Mouse (Mus musculus): ENCODE data around the gene Memo1. TPM values are rescaled to one million over a fixed set of nuclear protein-coding genes. Genes with fewer than 3 reads are reported as not detected.
"Not testable (repeated sequence)": the region's sequence is repeated elsewhere in the genome, so short reads cannot be mapped to it uniquely, and the experiment has no call there.

Memo1 gene
- total RNA-seq (2021) = 10 to 100 TPM; 61.2 to 61.7 TPM
- long read RNA-seq, transcript Memo1-210 (9 exons, 3,163 nt) = major isoform, 10 of 24 reads
- long read RNA-seq, partial matches to known transcripts = 1 of 24 reads
- long read RNA-seq, other reads (novel, unspliced or antisense) = 12 of 24 reads

- peak; percentile 84 to 89 for DNase-seq (ENCODE audit: low spot score in 2 of 2)
Observed at GRCm38 (mm10) chr17:74295026-74295970, at the start of gene Memo1. Gene Memo1, minus strand, starts transcription at chr17:74295521.

GRCm38 (mm10) chr17:74341151-74341550 is 45.8 kb upstream of the Memo1 start:
- no peak for DNase-seq (ENCODE audit: low spot score in 2 of 2)

- peak; percentile 62 to 76 for DNase-seq (ENCODE audit: low spot score in 2 of 2)
Observed at GRCm38 (mm10) chr17:74338937-74339804, 43.9 kb upstream of the Memo1 start, which contains the start of gene Spast. Gene Spast, plus strand, starts transcription at chr17:74338987.

- peak; percentile 94 to 97 for DNase-seq (ENCODE audit: low spot score in 2 of 2)
Observed at GRCm38 (mm10) chr17:74338225-74338931, 43.1 kb upstream of the Memo1 start.

- no peak for DNase-seq (ENCODE audit: low spot score in 2 of 2)
Observed at GRCm38 (mm10) chr17:74331049-74331676, 35.8 kb upstream of the Memo1 start.

- peak; percentile 48 to 61 for DNase-seq (ENCODE audit: low spot score in 2 of 2)
Observed at GRCm38 (mm10) chr17:74328146-74328545, 32.8 kb upstream of the Memo1 start.

- DNase-seq (ENCODE audit: low spot score in 2 of 2) = not testable (repeated sequence)
Observed at GRCm38 (mm10) chr17:74327195-74327594, 31.9 kb upstream of the Memo1 start.

GRCm38 (mm10) chr17:74323844-74324243 is 28.5 kb upstream of the Memo1 start, which contains the start of gene Dpy30:
Gene Dpy30, minus strand, starts transcription at chr17:74323944.
- DNase-seq (ENCODE audit: low spot score in 2 of 2) = no peak

- no peak for DNase-seq (ENCODE audit: low spot score in 2 of 2)
Observed at GRCm38 (mm10) chr17:74322400-74323054, 27.2 kb upstream of the Memo1 start.

- no peak for DNase-seq (ENCODE audit: low spot score in 2 of 2)
Observed at GRCm38 (mm10) chr17:74318721-74319120, 23.4 kb upstream of the Memo1 start.

GRCm38 (mm10) chr17:74316309-74316863 is 21.1 kb upstream of the Memo1 start:
- peak; percentile 85 to 90 for DNase-seq (ENCODE audit: low spot score in 2 of 2)

GRCm38 (mm10) chr17:74315445-74316308 is 20.4 kb upstream of the Memo1 start:
- DNase-seq (ENCODE audit: low spot score in 2 of 2) = no peak

GRCm38 (mm10) chr17:74306021-74306420 is 10.7 kb upstream of the Memo1 start:
- no peak for DNase-seq (ENCODE audit: low spot score in 2 of 2)

GRCm38 (mm10) chr17:74305616-74306015 is 10.3 kb upstream of the Memo1 start:
- DNase-seq (ENCODE audit: low spot score in 2 of 2) = no peak

- no peak for DNase-seq (ENCODE audit: low spot score in 2 of 2)
Observed at GRCm38 (mm10) chr17:74304060-74304459, 8.7 kb upstream of the Memo1 start.

- DNase-seq (ENCODE audit: low spot score in 2 of 2) = no peak
Observed at GRCm38 (mm10) chr17:74300089-74300488, 4.8 kb upstream of the Memo1 start.

GRCm38 (mm10) chr17:74296991-74297390 is 1.7 kb upstream of the Memo1 start:
- not testable (repeated sequence) for DNase-seq (ENCODE audit: low spot score in 2 of 2)

GRCm38 (mm10) chr17:74296076-74296823 is 929 bp upstream of the Memo1 start:
- no peak for DNase-seq (ENCODE audit: low spot score in 2 of 2)
